Mouse (Mus musculus): ENCODE measurements at regions not wholly inside any gene's neighbourhood (a gene's known extent, or its start where the extent isn't known, plus 50 kb on each side); places are given as distances from the start of the nearest gene placed in this dataset.

DNA sequence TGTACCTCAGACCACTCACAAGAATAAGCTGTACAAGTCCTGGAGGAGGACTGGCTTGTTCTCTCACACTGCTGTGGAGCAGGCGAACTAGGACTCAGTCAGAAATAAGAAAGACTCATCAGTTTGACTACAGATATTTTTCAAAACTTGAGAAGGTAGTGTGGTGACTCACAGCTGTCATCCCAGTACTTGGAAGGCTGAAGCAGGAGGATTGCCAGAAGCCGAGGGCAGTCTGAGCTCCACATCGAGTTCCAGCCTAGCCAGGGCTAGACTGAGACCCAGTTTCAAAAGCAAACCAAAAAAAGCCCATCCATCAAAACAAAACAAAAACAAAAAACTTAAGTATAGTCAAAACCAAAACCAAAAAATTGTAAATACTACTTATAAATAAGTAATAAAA, 197.8 kb upstream of the Mkln1 start:
- TF ChIP-seq CTCF (IDR thresholded peaks at IDR 0.05; ENCODE audit: insufficient read depth, low read length) = no peak
- TF ChIP-seq POLR2A (IDR thresholded peaks at IDR 0.05; ENCODE audit: borderline replicate concordance, extremely low read depth, low read depth, low read length) = no peak

Measured in lung, adult 2 months (tissue).